Mouse (Mus musculus) embryonic facial prominence, embryonic 13.5 days (tissue): Measurements from ENCODE around the gene Cts8. TPM values are rescaled to one million over a fixed set of nuclear protein-coding genes. Genes with fewer than 3 reads are reported as not detected.

Source experiments
- ATAC-seq: fragments of 200-750 bp; cut with Nextera tagmentation; 2 replicates; pipeline ENCODE4 v1.8.0; 2017; ENCODE audit warnings: low read depth; ENCODE audit not compliant: insufficient number of reproducible peaks, insufficient read depth, low FRiP score, low TSS enrichment
- H3K27ac ChIP-seq: fragments of 300-500 bp; sonication (generic); 2 replicates; pipeline ENCODE4 v1.5.1; 2015; ENCODE audit warnings: moderate library complexity, mild to moderate bottlenecking, inconsistent platforms
- H3K27me3 ChIP-seq: fragments of 300-500 bp; sonication (generic); 2 replicates; pipeline ENCODE4 v1.6.1; 2015; ENCODE audit warnings: mild to moderate bottlenecking, inconsistent platforms
- H3K36me3 ChIP-seq: fragments of 300-500 bp; sonication (generic); 2 replicates; pipeline ENCODE4 v1.6.1; 2015; ENCODE audit warnings: mild to moderate bottlenecking, inconsistent platforms
- H3K4me1 ChIP-seq: fragments of 300-500 bp; sonication (generic); 2 replicates; pipeline ENCODE4 v1.6.1; 2015; ENCODE audit warnings: inconsistent platforms
- H3K4me2 ChIP-seq: fragments of 300-500 bp; sonication (generic); 2 replicates; pipeline ENCODE4 v1.6.1; 2015; ENCODE audit warnings: moderate library complexity, mild to moderate bottlenecking, inconsistent platforms
- H3K4me3 ChIP-seq: fragments of 300-500 bp; sonication (generic); 2 replicates; pipeline ENCODE4 v1.5.1; 2015; ENCODE audit warnings: mild to moderate bottlenecking, inconsistent platforms
- H3K9ac ChIP-seq: fragments of 300-500 bp; sonication (generic); 2 replicates; pipeline ENCODE4 v1.6.1; 2015; ENCODE audit warnings: mild to moderate bottlenecking, inconsistent platforms
- H3K9me3 ChIP-seq: fragments of 300-500 bp; sonication (generic); 2 replicates; pipeline ENCODE4 v1.6.1; 2016; ENCODE audit warnings: inconsistent platforms
- WGBS: fragments of 180-500 bp; shearing (Covaris S2); methylation state at CpG from one replicate; pipeline ENCODE4 v1.1.7; 2015; ENCODE audit warnings: mixed read lengths; 5-methylcytosine and 5-hydroxymethylcytosine counted together
- polyA plus RNA-seq: library from polyadenylated mRNA; unstranded; fragments of >200 nt; fragmentation: Nextera tagmentation; extraction: Ambion mirVana; gene quantifications from 2 replicates; pipeline ENCODE4 v1.2.1, GENCODE M21; 2015

Cts8 gene
- not detected in 2 replicates for polyA plus RNA-seq

DNA sequence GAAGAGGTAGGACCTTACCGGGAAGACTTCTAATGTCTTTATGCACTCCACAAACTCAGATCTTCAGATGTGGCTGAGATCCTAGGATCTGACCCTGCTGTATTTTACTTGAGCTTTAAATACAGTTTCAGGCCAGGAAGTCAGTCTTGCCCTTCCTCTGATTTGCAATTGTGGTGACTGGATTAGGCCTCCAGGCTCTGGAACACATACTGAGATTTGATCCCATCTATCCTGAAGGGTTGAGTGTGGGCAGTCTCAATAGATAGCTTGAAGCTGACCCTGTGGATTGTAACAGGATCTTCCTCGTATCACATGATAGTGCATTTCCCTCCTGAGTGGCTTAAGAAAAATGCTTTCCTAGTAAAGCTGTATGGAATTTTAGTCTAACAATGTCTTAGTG, at the start of gene Cts8:
Gene Cts8, minus strand, starts transcription at position 101 of the 400 bp plus-strand sequence.
- H3K9me3 ChIP-seq = peaks cover 15% of the 10 kb centered on the region
- WGBS = 84% methylated on average over 2 of the region's 2 CpGs
- H3K36me3 ChIP-seq = no peaks in the 10 kb centered on the region

DNA sequence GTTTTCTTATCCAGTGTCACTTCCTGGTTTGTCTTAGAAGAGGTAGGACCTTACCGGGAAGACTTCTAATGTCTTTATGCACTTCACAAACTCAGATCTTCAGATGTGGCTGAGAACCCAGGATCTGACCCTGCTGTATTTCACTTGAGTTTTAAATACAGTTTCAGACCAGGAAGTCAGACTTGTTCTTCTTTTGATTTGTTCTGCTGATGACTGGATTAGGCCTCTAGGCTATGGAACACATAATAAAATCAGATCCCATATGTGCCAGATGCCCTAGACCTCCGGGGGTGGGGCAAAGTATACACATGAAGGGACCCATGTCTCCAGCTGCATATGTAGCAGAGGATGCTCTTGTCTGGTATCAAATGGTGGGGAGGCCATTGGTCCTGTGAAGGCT, 33.6 kb upstream of the Cts8 start, which contains the start of gene Gm49398:
Gene Gm49398, minus strand, starts transcription at position 101 of the 400 bp plus-strand sequence.
- H3K27ac ChIP-seq = no peak within 1 kb of the TSS
- H3K4me3 ChIP-seq = no peak within 1 kb of the TSS
- no peak within 1 kb of the TSS for H3K9ac ChIP-seq
- ATAC-seq = no peak
- H3K27me3 ChIP-seq = no peaks in the 10 kb centered on the region
- H3K4me2 ChIP-seq = no peak within 1 kb of the TSS
- WGBS = 80% methylated on average over 2 of the region's 2 CpGs
- H3K36me3 ChIP-seq = no peaks in the 10 kb centered on the region
- no peaks in the 10 kb centered on the region for H3K4me1 ChIP-seq
- peaks cover 3% of the 10 kb centered on the region for H3K9me3 ChIP-seq

More for the DNA sequence above, at the start of gene Cts8:
- Histone ChIP-seq H3K4me3 (no peak within 1 kb of the TSS), H3K9ac (no peak within 1 kb of the TSS), H3K27me3 (no peaks in the 10 kb centered on the region), H3K4me1 (no peaks in the 10 kb centered on the region), H3K27ac (no peak within 1 kb of the TSS), H3K4me2 (no peak within 1 kb of the TSS)
- no peak for ATAC-seq

DNA sequence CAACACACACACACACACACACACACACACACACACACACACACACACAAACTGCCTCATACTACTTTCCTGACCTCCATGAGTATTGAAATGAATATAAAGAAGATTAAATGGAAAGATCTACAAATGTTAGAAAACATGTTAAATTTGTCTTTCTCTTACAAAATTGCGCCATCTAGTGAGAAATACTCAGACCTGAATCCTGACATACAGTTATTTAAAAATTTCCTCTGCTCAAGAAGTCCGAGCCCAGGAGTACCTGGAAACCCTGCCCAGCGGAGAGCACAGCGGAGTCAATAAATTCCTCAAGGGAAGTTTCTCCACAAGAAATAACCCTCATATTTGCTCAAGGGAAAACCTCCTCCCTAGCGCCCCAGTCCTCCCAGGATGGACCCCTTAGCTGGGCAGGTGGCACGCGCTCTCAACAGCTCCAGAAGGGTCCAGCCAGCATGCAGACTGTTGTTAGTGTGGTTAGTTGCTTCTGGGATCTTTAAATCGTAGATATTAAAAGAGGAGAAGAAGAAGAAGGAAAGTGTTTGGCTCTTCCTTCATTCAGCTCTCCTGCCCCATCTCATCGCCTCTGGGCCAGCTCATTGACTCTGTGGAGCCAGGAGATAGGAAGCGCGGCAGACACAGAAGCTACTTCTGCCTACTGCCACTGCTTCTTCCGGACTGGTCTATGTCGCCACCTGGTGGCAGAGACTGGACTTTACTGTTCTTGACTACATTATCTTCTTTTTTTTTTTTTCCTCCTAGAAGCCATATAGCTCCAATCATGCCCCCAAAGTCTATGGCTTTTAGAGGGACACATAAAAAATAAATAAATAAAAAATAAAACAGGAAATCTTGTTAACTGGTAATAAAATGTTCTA, 13.8 kb downstream of the Cts8 start:
- Histone ChIP-seq H3K4me1 (no peaks in the 10 kb centered on the region), H3K9me3 (peaks cover 10% of the 10 kb centered on the region; the same call in 1 of the 2 replicates), H3K4me3 (no peak overlapping the region), H3K27ac (no peak overlapping the region), H3K9ac (no peak overlapping the region), H3K4me2 (no peak overlapping the region), H3K27me3 (no peaks in the 10 kb centered on the region), H3K36me3 (no peaks in the 10 kb centered on the region)
- no peak for ATAC-seq
- WGBS = 61% methylated on average over 13 of the region's 13 CpGs

DNA sequence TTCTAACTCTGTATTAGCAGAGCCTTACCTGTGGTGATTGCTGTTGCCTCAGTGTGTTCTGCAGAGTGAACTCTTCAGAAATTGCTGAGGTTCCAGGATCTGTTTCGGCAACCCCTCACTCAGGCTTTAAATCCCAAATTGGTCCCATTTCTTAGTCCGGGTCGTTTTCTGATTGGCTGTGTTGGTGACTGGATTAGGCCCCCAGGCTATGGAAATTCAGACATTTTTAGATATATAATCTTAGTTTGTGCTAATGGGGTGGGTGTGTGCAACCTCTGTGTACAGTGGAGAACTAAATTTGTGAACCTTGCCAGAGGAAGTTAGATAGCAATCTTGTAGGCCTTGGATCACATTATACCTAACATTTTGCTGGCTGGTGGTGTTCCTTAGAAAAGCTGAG, 51.8 kb downstream of the Cts8 start, which contains the start of gene Cts6:
Gene Cts6, minus strand, starts transcription at position 101 of the 400 bp plus-strand sequence.
- Histone ChIP-seq H3K36me3 (no peaks in the 10 kb centered on the region), H3K9ac (no peak within 1 kb of the TSS), H3K4me2 (no peak within 1 kb of the TSS), H3K4me3 (no peak within 1 kb of the TSS), H3K27me3 (no peaks in the 10 kb centered on the region), H3K4me1 (no peaks in the 10 kb centered on the region), H3K27ac (no peak within 1 kb of the TSS), H3K9me3 (peaks cover 4% of the 10 kb centered on the region)
- no peak for ATAC-seq
- 87% methylated on average over 3 of the region's 3 CpGs for WGBS

Other genes starting within 250 kb of the Cts8 start
- not detected in 2 replicates for gene Ctsj, start 249.4 kb downstream of the Cts8 start, polyA plus RNA-seq
- not detected in 2 replicates for gene Ctsq, start 214.7 kb downstream of the Cts8 start, polyA plus RNA-seq
- gene Ctsr, start 91.1 kb downstream of the Cts8 start, polyA plus RNA-seq = not detected in 2 replicates
- gene Cts6, start 51.9 kb downstream of the Cts8 start, polyA plus RNA-seq = not detected in 2 replicates
- not detected in 2 replicates for gene Gm49398, start 33.5 kb upstream of the Cts8 start, polyA plus RNA-seq
- not detected in 2 replicates for gene Cts7, start 102.8 kb upstream of the Cts8 start, polyA plus RNA-seq